In genomic region chr19:32309346-32309745, GRCm38 (mm10) we compare ENCODE assay signal across 13 mouse cellular contexts.
A peak's percentile ranks its signal among the peaks of the same experiment; 100 is the strongest.
DNase-seq lines count a peak whose midpoint lies in the region; ATAC-seq and TF ChIP-seq lines count a peak whose summit lies in the region.
"Had no signal": no experiment of that assay in that cellular context is flagged by ENCODE, and none has a peak within 500 bp of the region (broad histone marks: within the 10 kb centered on the region; RNA-seq: fewer than 3 reads in every experiment).

No protein-coding gene starts in this region.

- 0 out of 2 replicates have a peak, but pooled peaks have one; percentile 57 for ATAC-seq in kidney, embryonic 16.5 days (ENCODE audit: low FRiP score, low TSS enrichment)
- ATAC-seq: Patski had no signal

- H3K9ac ChIP-seq in kidney, embryonic 16.5 days (replicated peaks; ENCODE audit: low read length) = no peak overlapping the region
- H3K9ac ChIP-seq: hindbrain, embryonic 15.5 days had no signal

- WGBS in kidney, adult 2 months = 30% methylated on average over 3 of the region's 3 CpGs
- 79% methylated on average over 3 of the region's 3 CpGs for WGBS in kidney, embryonic 16.5 days
- 91% methylated on average over 3 of the region's 3 CpGs for WGBS in embryonic facial prominence, embryonic 10.5 days

- H3K4me1 ChIP-seq in kidney, adult 2 months (ENCODE audit: control insufficient read depth, insufficient read depth, low read length) = peaks cover 6% of the 10 kb centered on the region
- peaks cover 11% of the 10 kb centered on the region for H3K4me1 ChIP-seq in kidney, embryonic 16.5 days (ENCODE audit: insufficient read depth, low read length)
- H3K4me1 ChIP-seq in embryonic facial prominence, embryonic 10.5 days = peaks cover 9% of the 10 kb centered on the region

- no peak for TF ChIP-seq POLR2A in kidney, adult 2 months (IDR thresholded peaks at IDR 0.05; ENCODE audit: low read depth, low read length)

- H3K27ac ChIP-seq in kidney, adult 2 months (ENCODE audit: insufficient read depth, low read depth, low read length) = no peak overlapping the region
- H3K27ac ChIP-seq in kidney, embryonic 16.5 days (ENCODE audit: low read length) = no peak overlapping the region
- no peak overlapping the region for H3K27ac ChIP-seq in embryonic facial prominence, embryonic 10.5 days (replicated peaks)
- H3K27ac ChIP-seq: hindbrain, embryonic 15.5 days; macrophage had no signal

- no peak overlapping the region for H3K4me2 ChIP-seq in kidney, embryonic 16.5 days (replicated peaks; ENCODE audit: low read depth, low read length)
- H3K4me2 ChIP-seq: hindbrain, embryonic 15.5 days had no signal

- no peaks in the 10 kb centered on the region for H3K9me3 ChIP-seq in kidney, embryonic 16.5 days (ENCODE audit: low read length)
- H3K9me3 ChIP-seq in embryonic facial prominence, embryonic 10.5 days = no peaks in the 10 kb centered on the region
- H3K9me3 ChIP-seq: hindbrain, embryonic 15.5 days had no signal

- peak; percentile 41 to 81 for DNase-seq in adrenal gland, adult (ENCODE audit: inconsistent age in 2 of 2, low spot score in 1 of 2)
- DNase-seq in adrenal gland, adult 18-20 months (ENCODE audit: low spot score in 2 of 2) = no peak
- DNase-seq in kidney, adult 2 months = peak; percentile 89
- no peak for DNase-seq in kidney, postnatal 10 days
- DNase-seq in adrenal gland, postnatal 14 days = peak; percentile 67
- no peak for DNase-seq in frontal cortex, postnatal 36 days (ENCODE audit: low spot score in 2 of 2)
- DNase-seq in embryonic facial prominence, embryonic 10.5 days (ENCODE audit: low spot score) = no peak
- DNase-seq: B cell, adult 2 months; right cerebral cortex, postnatal 14 days had no signal

- H3K4me3 ChIP-seq in kidney, adult 2 months (ENCODE audit: insufficient read depth, low read depth, low read length) = no peak overlapping the region
- no peak overlapping the region for H3K4me3 ChIP-seq in kidney, embryonic 16.5 days (ENCODE audit: low read length)
- H3K4me3 ChIP-seq in embryonic facial prominence, embryonic 10.5 days = no peak overlapping the region
- H3K4me3 ChIP-seq: hindbrain, embryonic 15.5 days had no signal

- TF ChIP-seq CTCF in kidney, adult 2 months (conservative IDR thresholded peaks at IDR 0.05; ENCODE audit: insufficient read depth, insufficient read length, low read depth, low read length) = no peak

- no peaks in the 10 kb centered on the region for H3K36me3 ChIP-seq in kidney, adult 2 months (ENCODE audit: control insufficient read depth, insufficient read depth, low read length)
- 0 out of 2 replicates have a peak, but pooled peaks cover 3% of the 10 kb centered on the region for H3K36me3 ChIP-seq in kidney, embryonic 16.5 days (ENCODE audit: insufficient read depth, low read length)
- H3K36me3 ChIP-seq in embryonic facial prominence, embryonic 10.5 days (replicated peaks) = no peaks in the 10 kb centered on the region
- H3K36me3 ChIP-seq: hindbrain, embryonic 15.5 days had no signal

- H3K27me3 ChIP-seq in kidney, adult 2 months (replicated peaks; ENCODE audit: control insufficient read depth, insufficient read depth, low read length) = no peaks in the 10 kb centered on the region
- no peaks in the 10 kb centered on the region for H3K27me3 ChIP-seq in kidney, embryonic 16.5 days (ENCODE audit: insufficient read depth, low read length)
- no peaks in the 10 kb centered on the region for H3K27me3 ChIP-seq in embryonic facial prominence, embryonic 10.5 days (replicated peaks; ENCODE audit: low read depth, poor library complexity, severe bottlenecking)
- H3K27me3 ChIP-seq: hindbrain, embryonic 15.5 days; Patski had no signal

Comparison
In these comparisons a context has a peak if more than half of its experiments do, and no peak if none do; other contexts are left out.
1. DNase-seq: peak in adrenal gland, adult (2 of 2), kidney, adult 2 months (single experiment) and adrenal gland, postnatal 14 days (single experiment); none in adrenal gland, adult 18-20 months (0 of 2), kidney, postnatal 10 days (single experiment), frontal cortex, postnatal 36 days (0 of 2) and embryonic facial prominence, embryonic 10.5 days (single experiment).